Mouse (Mus musculus): ENCODE results near the gene Akr1b8. TPM values are rescaled to one million over a fixed set of nuclear protein-coding genes. Genes with fewer than 3 reads are reported as not detected.
A peak's percentile ranks its signal among the peaks of the same experiment; 100 is the strongest.
"Not testable (repeated sequence)": the region's sequence is repeated elsewhere in the genome, so short reads cannot be mapped to it uniquely, and the experiment has no call there.

Gene Akr1b8
- polyA plus RNA-seq, 1 experiment from 2014 or later, result 16.5 TPM

GRCm38 (mm10) chr6:34331804-34332203, 22.1 kb upstream of the Akr1b8 start:
- not testable (repeated sequence) for H3K27ac ChIP-seq (replicated peaks); H3K27me3 ChIP-seq (ENCODE audit: low read depth, poor library complexity, severe bottlenecking); H3K4me3 ChIP-seq; H3K9me3 ChIP-seq (replicated peaks); H3K4me1 ChIP-seq; H3K36me3 ChIP-seq; DNase-seq (ENCODE audit: low spot score)
- 90% methylated on average over 12 of the region's 12 CpGs for WGBS

GRCm38 (mm10) chr6:34334673-34335072, 19.2 kb upstream of the Akr1b8 start:
- H3K4me1 ChIP-seq, result no peaks in the 10 kb centered on the region
- H3K27ac ChIP-seq (replicated peaks), result no peak overlapping the region
- DNase-seq (ENCODE audit: low spot score), result no peak
- H3K36me3 ChIP-seq, result no peaks in the 10 kb centered on the region
- 88% methylated on average over 5 of the region's 5 CpGs for WGBS
- H3K27me3 ChIP-seq (ENCODE audit: low read depth, poor library complexity, severe bottlenecking), result no peaks in the 10 kb centered on the region
- no peak overlapping the region for H3K4me3 ChIP-seq
- H3K9me3 ChIP-seq (replicated peaks), result no peaks in the 10 kb centered on the region

- no peak for DNase-seq (ENCODE audit: low spot score)
- Histone ChIP-seq H3K27ac (replicated peaks) (no peak overlapping the region), H3K4me3 (no peak overlapping the region), H3K36me3 (no peaks in the 10 kb centered on the region), H3K4me1 (no peaks in the 10 kb centered on the region), H3K9me3 (replicated peaks) (no peaks in the 10 kb centered on the region), H3K27me3 (ENCODE audit: low read depth, poor library complexity, severe bottlenecking) (no peaks in the 10 kb centered on the region)
- WGBS, result 86% methylated on average over 2 of the region's 2 CpGs
These were observed 16.1 kb upstream of the Akr1b8 start for GRCm38 (mm10) chr6:34337799-34338198.

GRCm38 (mm10) chr6:34341991-34342390, 11.9 kb upstream of the Akr1b8 start:
- H3K4me3 ChIP-seq, result no peak overlapping the region
- peaks cover 21% of the 10 kb centered on the region for H3K4me1 ChIP-seq
- DNase-seq (ENCODE audit: low spot score), result no peak
- no peaks in the 10 kb centered on the region for H3K36me3 ChIP-seq
- 91% methylated on average over 4 of the region's 4 CpGs for WGBS
- no peaks in the 10 kb centered on the region for H3K27me3 ChIP-seq (ENCODE audit: low read depth, poor library complexity, severe bottlenecking)
- no peaks in the 10 kb centered on the region for H3K9me3 ChIP-seq (replicated peaks)
- H3K27ac ChIP-seq (replicated peaks), result no peak overlapping the region

GRCm38 (mm10) chr6:34342476-34342875, 11.4 kb upstream of the Akr1b8 start:
- H3K4me1 ChIP-seq, result peaks cover 21% of the 10 kb centered on the region
- no peaks in the 10 kb centered on the region for H3K27me3 ChIP-seq (ENCODE audit: low read depth, poor library complexity, severe bottlenecking)
- no peak overlapping the region for H3K4me3 ChIP-seq
- DNase-seq (ENCODE audit: low spot score), result no peak
- H3K9me3 ChIP-seq (replicated peaks), result no peaks in the 10 kb centered on the region
- 91% methylated on average over 2 of the region's 2 CpGs for WGBS
- no peak overlapping the region for H3K27ac ChIP-seq (replicated peaks)
- H3K36me3 ChIP-seq, result no peaks in the 10 kb centered on the region

- WGBS, result 81% methylated on average over 6 of the region's 6 CpGs
- H3K27me3 ChIP-seq (ENCODE audit: low read depth, poor library complexity, severe bottlenecking), result no peaks in the 10 kb centered on the region
- DNase-seq (ENCODE audit: low spot score), result no peak
- H3K27ac ChIP-seq (replicated peaks), result no peak overlapping the region
- peaks cover 21% of the 10 kb centered on the region for H3K4me1 ChIP-seq
- H3K4me3 ChIP-seq, result no peak overlapping the region
- no peaks in the 10 kb centered on the region for H3K36me3 ChIP-seq
- no peaks in the 10 kb centered on the region for H3K9me3 ChIP-seq (replicated peaks)
These were observed 10.5 kb upstream of the Akr1b8 start for GRCm38 (mm10) chr6:34343426-34343825.

- DNase-seq (ENCODE audit: low spot score), result no peak
- H3K27ac ChIP-seq (replicated peaks), result 0 out of 2 replicates have a peak overlapping the region, but pooled peaks have one; percentile 39
- WGBS, result 34% methylated on average over 10 of the region's 10 CpGs
These were observed 9.6 kb upstream of the Akr1b8 start for GRCm38 (mm10) chr6:34344135-34344850.

GRCm38 (mm10) chr6:34344935-34345334, 9.0 kb upstream of the Akr1b8 start:
- H3K36me3 ChIP-seq, result no peaks in the 10 kb centered on the region
- H3K4me3 ChIP-seq, result no peak overlapping the region
- H3K27ac ChIP-seq (replicated peaks), result peak overlapping the region; percentile 39; the same call in 1 of the 2 replicates
- no peaks in the 10 kb centered on the region for H3K9me3 ChIP-seq (replicated peaks)
- DNase-seq (ENCODE audit: low spot score), result peak; percentile 52
- peaks cover 21% of the 10 kb centered on the region for H3K4me1 ChIP-seq
- WGBS, result 17% methylated on average over 9 of the region's 9 CpGs
- H3K27me3 ChIP-seq (ENCODE audit: low read depth, poor library complexity, severe bottlenecking), result no peaks in the 10 kb centered on the region

More at GRCm38 (mm10) chr6:34344135-34344850, 9.6 kb upstream of the Akr1b8 start:
- Histone ChIP-seq H3K4me1 (peaks cover 21% of the 10 kb centered on the region), H3K36me3 (no peaks in the 10 kb centered on the region), H3K4me3 (no peak overlapping the region), H3K9me3 (replicated peaks) (no peaks in the 10 kb centered on the region), H3K27me3 (ENCODE audit: low read depth, poor library complexity, severe bottlenecking) (no peaks in the 10 kb centered on the region)

GRCm38 (mm10) chr6:34346096-34346898, 7.6 kb upstream of the Akr1b8 start:
- 47% methylated on average over 14 of the region's 14 CpGs for WGBS
- DNase-seq (ENCODE audit: low spot score), result peak; percentile 73
- Histone ChIP-seq H3K27ac (replicated peaks) (peak overlapping the region; percentile 64; the same call in 1 of the 2 replicates), H3K9me3 (replicated peaks) (no peaks in the 10 kb centered on the region), H3K27me3 (ENCODE audit: low read depth, poor library complexity, severe bottlenecking) (no peaks in the 10 kb centered on the region), H3K4me3 (no peak overlapping the region), H3K36me3 (no peaks in the 10 kb centered on the region), H3K4me1 (peaks cover 21% of the 10 kb centered on the region)

- Histone ChIP-seq H3K36me3 (no peaks in the 10 kb centered on the region), H3K4me1 (peaks cover 27% of the 10 kb centered on the region), H3K4me3 (no peak overlapping the region), H3K27ac (replicated peaks) (no peak overlapping the region), H3K9me3 (replicated peaks) (no peaks in the 10 kb centered on the region), H3K27me3 (ENCODE audit: low read depth, poor library complexity, severe bottlenecking) (no peaks in the 10 kb centered on the region)
- 92% methylated on average over 12 of the region's 12 CpGs for whole genome bisulfite sequencing
- no peak for DNase-seq (ENCODE audit: low spot score)
These were observed 3.8 kb upstream of the Akr1b8 start for GRCm38 (mm10) chr6:34350037-34350699.

- not testable (repeated sequence) for H3K36me3 ChIP-seq; DNase-seq (ENCODE audit: low spot score); H3K27me3 ChIP-seq (ENCODE audit: low read depth, poor library complexity, severe bottlenecking); H3K9me3 ChIP-seq (replicated peaks); H3K27ac ChIP-seq (replicated peaks); H3K4me3 ChIP-seq
- 49% methylated on average over 10 of the region's 10 CpGs for WGBS
- H3K4me1 ChIP-seq, result peaks cover 20% of the 10 kb centered on the region
These were observed 2.4 kb upstream of the Akr1b8 start for GRCm38 (mm10) chr6:34351481-34351880.

GRCm38 (mm10) chr6:34352401-34352800, 1.5 kb upstream of the Akr1b8 start:
- WGBS, result 96% methylated on average over 3 of the region's 3 CpGs
- DNase-seq (ENCODE audit: low spot score), result no peak
- H3K9me3 ChIP-seq (replicated peaks), result no peaks in the 10 kb centered on the region
- H3K27me3 ChIP-seq (ENCODE audit: low read depth, poor library complexity, severe bottlenecking), result no peaks in the 10 kb centered on the region
- peaks cover 19% of the 10 kb centered on the region for H3K4me1 ChIP-seq
- H3K27ac ChIP-seq (replicated peaks), result no peak overlapping the region
- no peak overlapping the region for H3K4me3 ChIP-seq
- H3K36me3 ChIP-seq, result no peaks in the 10 kb centered on the region
